1 mouse cellular context compared by ENCODE assay signal in the genomic region with DNA sequence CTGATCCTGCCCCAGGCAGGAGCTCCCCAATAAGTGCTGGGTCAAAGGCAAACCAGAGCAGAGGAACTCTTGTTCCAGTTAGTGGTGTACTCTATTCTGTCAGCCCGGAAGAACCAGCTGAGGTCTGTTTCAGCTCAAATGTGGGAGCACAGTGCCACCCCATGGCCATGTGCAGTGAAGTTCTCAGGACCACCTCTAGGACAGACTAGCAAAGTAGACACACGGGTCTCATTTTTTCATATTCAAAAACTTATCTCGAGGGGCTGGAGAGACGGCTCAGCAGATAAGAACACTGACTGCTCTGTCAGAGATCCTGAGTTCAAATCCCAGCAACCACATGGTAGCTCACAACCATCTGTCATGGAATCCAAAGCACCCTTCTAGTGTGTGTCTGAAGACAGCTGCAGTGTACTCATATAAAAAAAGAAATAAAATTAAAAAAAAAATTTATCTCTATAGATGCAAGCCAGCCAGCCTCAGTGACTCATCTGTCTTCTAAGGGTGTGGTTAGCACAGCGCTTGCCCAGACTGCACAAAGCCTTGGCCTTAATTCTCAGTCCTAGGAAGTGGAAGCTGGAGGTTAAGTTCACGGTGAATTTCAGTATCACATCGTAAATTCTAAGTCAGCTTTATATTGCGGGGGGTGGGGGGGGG.
TF ChIP-seq lines count a peak whose summit lies in the region.

No protein-coding gene starts in this region.

TF ChIP-seq in CH12.LX, 34 proteins besides CTCF, POLR2A, EP300 and RAD21 (continued from another document):
- TF ChIP-seq ZMIZ1 (IDR thresholded peaks at IDR 0.05; ENCODE audit: low read depth, low read length) (0 out of 2 replicates have a peak, but pooled peaks have one; percentile 20), MAFK (IDR thresholded peaks at IDR 0.05; ENCODE audit: insufficient replicate concordance, low read length) (no peak), UBTF (IDR thresholded peaks at IDR 0.05; ENCODE audit: low read depth, low read length) (no peak), ZNF384 (IDR thresholded peaks at IDR 0.05; ENCODE audit: low read depth, low read length) (no peak), JUN (IDR thresholded peaks at IDR 0.05; ENCODE audit: insufficient read depth, low read depth, low read length) (no peak), NELFE (IDR thresholded peaks at IDR 0.05; ENCODE audit: low read depth, low read length) (peak; percentile 49; the same call in 1 of the 2 replicates), MYC (IDR thresholded peaks at IDR 0.05; ENCODE audit: low read depth, low read length) (no peak), ZKSCAN1 (IDR thresholded peaks at IDR 0.05; ENCODE audit: borderline replicate concordance, low read depth, low read length) (no peak), E2F4 (IDR thresholded peaks at IDR 0.05; ENCODE audit: insufficient replicate concordance, low read depth, low read length) (no peak), TCF12 (IDR thresholded peaks at IDR 0.05; ENCODE audit: low read depth, low read length) (no peak), JUND (conservative IDR thresholded peaks at IDR 0.05; ENCODE audit: low read depth, low read length) (no peak), CHD2 (IDR thresholded peaks at IDR 0.05; ENCODE audit: low read length) (peak; percentile 53; the same call in 1 of the 2 replicates), ZC3H11A (IDR thresholded peaks at IDR 0.05; ENCODE audit: low read depth, low read length) (no peak), MAZ (IDR thresholded peaks at IDR 0.05; ENCODE audit: low read depth, low read length) (no peak), NRF1 (IDR thresholded peaks at IDR 0.05; ENCODE audit: low read depth, low read length) (0 out of 2 replicates have a peak, but pooled peaks have one; percentile 11), MEF2A (IDR thresholded peaks at IDR 0.05; ENCODE audit: borderline replicate concordance, low read depth, low read length) (peak; percentile 20; the same call in 1 of the 2 replicates), CHD1 (IDR thresholded peaks at IDR 0.05; ENCODE audit: low read depth, low read length) (no peak), RCOR1 (conservative IDR thresholded peaks at IDR 0.05; ENCODE audit: low read depth, low read length) (no peak), USF1 (IDR thresholded peaks at IDR 0.05; ENCODE audit: low read depth, low read length) (no peak), MAX (IDR thresholded peaks at IDR 0.05; ENCODE audit: low read length) (peak; percentile 59; the same call in 1 of the 2 replicates)
